Mouse (Mus musculus): ENCODE results near the gene 6430548M08Rik. TPM values are rescaled to one million over a fixed set of nuclear protein-coding genes. Genes with fewer than 3 reads are reported as not detected.
A peak's percentile ranks its signal among the peaks of the same experiment; 100 is the strongest.

6430548M08Rik gene
- total RNA-seq, 2 experiments from 2014 or later: 11.7 to 13.3 TPM

- peak; percentile 86 to 87 for DNase-seq
- intact Hi-C loops (cut with DNase I): no loop called here
Observed at GRCm38 (mm10) chr8:120101068-120101972, 12.6 kb upstream of the 6430548M08Rik start, which contains the start of gene Zdhhc7. Gene Zdhhc7 (minus strand): TSS chr8:120101482.

GRCm38 (mm10) chr8:120103916-120104315 is 10.0 kb upstream of the 6430548M08Rik start:
- intact Hi-C loops (cut with DNase I): no loop called here
- DNase-seq: no peak

- intact Hi-C loops (cut with DNase I): no loop called here
- DNase-seq: peak; percentile 75 to 77
Observed at GRCm38 (mm10) chr8:120104721-120105272, 9.2 kb upstream of the 6430548M08Rik start.

- DNase-seq: peak in 1 of 2 experiments; percentile 23
- intact Hi-C loops (cut with DNase I): no loop called here
Observed at GRCm38 (mm10) chr8:120109149-120109548, 4.8 kb upstream of the 6430548M08Rik start.

- no peak for DNase-seq
- intact Hi-C loops (cut with DNase I): no loop called here
Observed at GRCm38 (mm10) chr8:120110966-120111365, 3.0 kb upstream of the 6430548M08Rik start.

GRCm38 (mm10) chr8:120111382-120111781 is 2.6 kb upstream of the 6430548M08Rik start:
- intact Hi-C loops (cut with DNase I): no loop called here
- DNase-seq: no peak

- no peak for DNase-seq
- intact Hi-C loops (cut with DNase I): no loop called here
Observed at GRCm38 (mm10) chr8:120112535-120112934, 1.4 kb upstream of the 6430548M08Rik start.

GRCm38 (mm10) chr8:120113306-120113705 is 646 bp upstream of the 6430548M08Rik start:
- DNase-seq: peak; percentile 55 to 63

GRCm38 (mm10) chr8:120114315-120114841 is 426 bp downstream of the 6430548M08Rik start:
- intact Hi-C loops (cut with DNase I): no loop called here
- no peak for DNase-seq

More at GRCm38 (mm10) chr8:120113306-120113705, 646 bp upstream of the 6430548M08Rik start:
- intact Hi-C loops (cut with DNase I): no loop called here

GRCm38 (mm10) chr8:120116600-120116999 is 2.6 kb downstream of the 6430548M08Rik start:
- DNase-seq: no peak
- intact Hi-C loops (cut with DNase I): no loop called here

- intact Hi-C loops (cut with DNase I): no loop called here
- DNase-seq: no peak
Observed at GRCm38 (mm10) chr8:120118162-120118561, 4.2 kb downstream of the 6430548M08Rik start.

GRCm38 (mm10) chr8:120118847-120119246 is 4.9 kb downstream of the 6430548M08Rik start:
- DNase-seq: no peak
- intact Hi-C loops (cut with DNase I): no loop called here

- DNase-seq: no peak
- intact Hi-C loops (cut with DNase I): no loop called here
Observed at GRCm38 (mm10) chr8:120119429-120119828, 5.5 kb downstream of the 6430548M08Rik start.

- intact Hi-C loops (cut with DNase I): no loop called here
- no peak for DNase-seq
Observed at GRCm38 (mm10) chr8:120119931-120120330, 6.0 kb downstream of the 6430548M08Rik start.

- intact Hi-C loops (cut with DNase I): no loop called here
- no peak for DNase-seq
Observed at GRCm38 (mm10) chr8:120120951-120121350, 7.0 kb downstream of the 6430548M08Rik start.

GRCm38 (mm10) chr8:120124261-120124660 is 10.3 kb downstream of the 6430548M08Rik start:
- DNase-seq: no peak
- intact Hi-C loops (cut with DNase I): no loop called here

GRCm38 (mm10) chr8:120124836-120125389 is 11.0 kb downstream of the 6430548M08Rik start:
- intact Hi-C loops (cut with DNase I): no loop called here
- DNase-seq: no peak

GRCm38 (mm10) chr8:120126357-120127161 is 12.6 kb downstream of the 6430548M08Rik start:
- intact Hi-C loops (cut with DNase I): no loop called here

GRCm38 (mm10) chr8:120129547-120129946 is 15.6 kb downstream of the 6430548M08Rik start:
- intact Hi-C loops (cut with DNase I): no loop called here
- no peak for DNase-seq

More at GRCm38 (mm10) chr8:120126357-120127161, 12.6 kb downstream of the 6430548M08Rik start:
- DNase-seq: peak; percentile 33 to 44

GRCm38 (mm10) chr8:120131158-120131557 is 17.2 kb downstream of the 6430548M08Rik start:
- no peak for DNase-seq
- intact Hi-C loops (cut with DNase I): no loop called here

Data from heart, postnatal 14 days (tissue).